Mouse (Mus musculus) cerebellum, adult 2 months (tissue): ENCODE results near the gene Notch1.

Source experiments
- CTCF ChIP-seq: fragments of 200-500 bp; IDR thresholded peaks from 2 replicates; pipeline ENCODE4 v1.5.1; 2011; ENCODE audit warnings: low read depth, mild to moderate bottlenecking, control low read depth, low read length, moderate library complexity, borderline replicate concordance; ENCODE audit not compliant: insufficient read depth
- POLR2A ChIP-seq: fragments of 200-500 bp; IDR thresholded peaks from 2 replicates; pipeline ENCODE4 v1.6.1; 2011; ENCODE audit warnings: low read length, control low read depth, borderline replicate concordance; ENCODE audit not compliant: insufficient read depth

DNA sequence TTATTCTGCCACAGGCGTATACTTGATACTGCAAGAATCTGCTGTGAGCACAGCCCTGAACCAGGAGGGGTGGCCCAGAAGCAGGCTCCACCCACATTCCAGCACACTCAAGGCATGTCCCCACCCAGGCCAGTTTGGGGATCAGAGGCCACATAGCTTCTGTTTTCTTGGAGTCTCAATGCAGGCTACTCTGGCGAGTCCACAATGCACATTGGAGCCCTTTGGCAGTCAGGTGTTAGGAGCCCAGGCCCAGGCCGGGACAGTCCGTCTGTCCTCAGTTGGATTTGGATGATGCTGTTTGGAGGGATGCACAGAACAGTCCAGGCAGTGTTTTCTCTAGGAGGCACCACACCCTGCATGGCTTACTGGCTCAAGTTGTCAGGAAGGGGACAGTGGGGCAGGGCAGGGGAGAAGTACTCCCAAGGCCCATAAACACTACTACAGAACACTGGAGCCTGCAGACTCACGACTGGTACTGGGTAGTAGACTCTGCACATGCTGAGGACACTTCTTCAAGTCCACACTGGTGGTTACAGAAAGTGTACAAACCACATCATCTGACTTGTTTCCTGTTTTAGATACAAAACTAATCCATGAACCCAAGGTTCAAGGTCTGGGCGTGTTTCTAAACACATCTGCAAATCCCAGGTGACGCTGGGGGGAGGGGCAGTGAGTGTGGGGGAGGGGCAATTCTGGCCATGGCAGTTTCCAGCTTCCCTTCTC, 57.9 kb downstream of the Notch1 start:
- TF ChIP-seq CTCF (no peak), POLR2A (no peak)
